Mouse (Mus musculus): ENCODE measurements around the gene Tmem41b.

DNA sequence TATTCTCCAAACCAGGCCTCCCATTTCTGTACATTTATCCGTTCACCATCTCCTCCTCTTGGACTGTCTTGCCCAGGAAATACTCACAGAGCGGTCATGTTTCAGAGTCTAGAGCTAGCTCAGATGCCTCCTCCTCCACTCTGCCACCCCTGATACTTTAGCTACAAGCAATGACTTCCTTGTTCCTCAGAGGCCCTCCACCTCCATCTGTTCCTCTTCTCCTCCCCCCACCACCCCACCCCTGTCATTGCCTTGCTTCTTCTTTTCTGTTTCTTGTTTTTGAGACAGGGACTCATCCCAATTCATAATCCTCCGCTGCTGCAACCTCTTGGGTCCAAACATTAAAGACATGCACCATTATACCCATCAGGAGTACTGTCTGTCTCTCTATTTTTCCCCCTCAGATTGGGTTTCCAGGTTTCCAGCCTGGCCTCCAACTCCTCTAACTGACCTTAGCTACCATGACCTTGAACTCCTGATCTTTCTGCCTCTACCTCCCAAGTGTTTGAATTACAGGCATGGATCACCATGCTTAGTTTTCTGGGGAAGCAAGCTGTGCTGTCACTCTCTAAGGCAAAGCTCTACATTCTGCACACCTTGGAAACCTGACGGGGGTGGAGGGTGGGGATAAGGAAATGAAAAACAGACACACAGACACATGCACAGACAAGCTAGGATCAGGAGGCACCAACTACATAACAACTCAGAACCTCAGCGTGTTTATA is 19.9 kb upstream of the Tmem41b start:
- TF ChIP-seq CTCF (IDR thresholded peaks at IDR 0.05; ENCODE audit: low read depth, low read length) (no peak), GATA1 (IDR thresholded peaks at IDR 0.05; ENCODE audit: borderline replicate concordance, low read length) (no peak), TAL1 (conservative IDR thresholded peaks at IDR 0.05; ENCODE audit: low read depth, low read length) (no peak), GATA2 (IDR thresholded peaks at IDR 0.05; ENCODE audit: borderline replicate concordance, low read depth, low read length) (no peak), POLR2AphosphoS5 (IDR thresholded peaks at IDR 0.05; ENCODE audit: insufficient replicate concordance, low read depth, low read length) (no peak)

All from G1E (cell line).